Mouse (Mus musculus) neural tube, embryonic 14.5 days (tissue): ENCODE data around the gene Mtif3. TPM values are rescaled to one million over a fixed set of nuclear protein-coding genes. Genes with fewer than 3 reads are reported as not detected.
A peak's percentile ranks its signal among the peaks of the same experiment; 100 is the strongest.
"Not testable (repeated sequence)": the region's sequence is repeated elsewhere in the genome, so short reads cannot be mapped to it uniquely, and the experiment has no call there.

ENCODE experiments used
- ATAC-seq: fragments of 200-750 bp; cut with Nextera tagmentation; 2 replicates; pipeline ENCODE4 v1.8.0; 2017; ENCODE audit warnings: low read depth, mild to moderate bottlenecking, moderate TSS enrichment, moderate library complexity
- H3K27ac ChIP-seq: fragments of 300-500 bp; sonication (generic); 2 replicates; pipeline ENCODE4 v1.5.1; 2014; ENCODE audit warnings: low read depth, mild to moderate bottlenecking, control low read depth, low read length, moderate library complexity, mixed read lengths
- H3K27me3 ChIP-seq: fragments of 300-500 bp; sonication (generic); 2 replicates; pipeline ENCODE4 v1.6.1; 2014; ENCODE audit warnings: low read length; ENCODE audit not compliant: control insufficient read depth, insufficient read depth
- H3K36me3 ChIP-seq: fragments of 300-500 bp; sonication (generic); 2 replicates; pipeline ENCODE4 v1.6.1; 2014; ENCODE audit warnings: low read length, mixed read lengths; ENCODE audit not compliant: control insufficient read depth, insufficient read depth
- H3K4me1 ChIP-seq: fragments of 300-500 bp; sonication (generic); 2 replicates; pipeline ENCODE4 v1.6.1; 2014; ENCODE audit warnings: low read length; ENCODE audit not compliant: control insufficient read depth, insufficient read depth
- H3K4me2 ChIP-seq: fragments of 300-500 bp; sonication (generic); 2 replicates; pipeline ENCODE4 v1.6.1; 2014; ENCODE audit warnings: mild to moderate bottlenecking, low read depth, low read length, control low read depth
- H3K4me3 ChIP-seq: fragments of 300-500 bp; sonication (generic); 2 replicates; pipeline ENCODE4 v1.5.1; 2014; ENCODE audit warnings: low read depth, low read length, control low read depth, mixed read lengths
- H3K9ac ChIP-seq: fragments of 300-500 bp; sonication (generic); replicated peaks from 2 replicates; pipeline ENCODE4 v1.6.1; 2014; ENCODE audit warnings: low read depth, mild to moderate bottlenecking, control low read depth, low read length, mixed read lengths
- H3K9me3 ChIP-seq: fragments of 300-500 bp; sonication (generic); 2 replicates; pipeline ENCODE4 v1.6.1; 2016; ENCODE audit warnings: low read length; ENCODE audit not compliant: control insufficient read depth
- WGBS: fragments of 180-500 bp; shearing (Covaris S2); extraction: QIAGEN DNeasy Blood & Tissue Kit; methylation state at CpG from one replicate; pipeline ENCODE4 v1.1.7; 2014; 5-methylcytosine and 5-hydroxymethylcytosine counted together
- polyA plus RNA-seq: library from polyadenylated mRNA; unstranded; fragments of >200 nt; fragmentation: Nextera tagmentation; extraction: Ambion mirVana; gene quantifications from 2 replicates; pipeline ENCODE4 v1.2.1, GENCODE M21; 2014

Gene Mtif3
- polyA plus RNA-seq, 1 experiment from 2014 or later: 34.7 TPM

DNA sequence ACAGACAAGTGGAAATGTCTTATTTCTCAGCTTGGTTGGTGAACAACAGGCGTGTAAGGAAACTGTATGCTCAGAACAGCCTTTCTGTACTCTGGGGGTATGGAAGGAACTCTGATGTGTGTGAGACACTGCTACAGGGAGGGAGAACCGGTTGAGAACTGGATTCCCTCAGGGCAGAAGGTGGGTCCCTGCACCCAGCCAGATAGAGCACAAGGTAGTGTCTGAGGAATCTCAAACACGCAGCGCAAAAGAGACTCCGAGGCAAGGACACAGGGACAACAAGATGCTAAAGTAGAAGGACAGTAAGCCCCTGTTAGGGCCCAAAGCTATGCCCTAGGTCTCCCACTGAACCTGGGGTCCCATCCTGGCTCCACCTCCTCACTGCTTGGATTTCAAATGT lies 36.9 kb downstream of the Mtif3 start:
- Histone ChIP-seq H3K4me3 (no peak overlapping the region), H3K9me3 (no peaks in the 10 kb centered on the region), H3K9ac (no peak overlapping the region), H3K27me3 (no peaks in the 10 kb centered on the region), H3K4me1 (no peaks in the 10 kb centered on the region), H3K36me3 (no peaks in the 10 kb centered on the region), H3K4me2 (no peak overlapping the region), H3K27ac (no peak overlapping the region)
- 95% methylated on average over 5 of the region's 5 CpGs for WGBS
- no peak for ATAC-seq

DNA sequence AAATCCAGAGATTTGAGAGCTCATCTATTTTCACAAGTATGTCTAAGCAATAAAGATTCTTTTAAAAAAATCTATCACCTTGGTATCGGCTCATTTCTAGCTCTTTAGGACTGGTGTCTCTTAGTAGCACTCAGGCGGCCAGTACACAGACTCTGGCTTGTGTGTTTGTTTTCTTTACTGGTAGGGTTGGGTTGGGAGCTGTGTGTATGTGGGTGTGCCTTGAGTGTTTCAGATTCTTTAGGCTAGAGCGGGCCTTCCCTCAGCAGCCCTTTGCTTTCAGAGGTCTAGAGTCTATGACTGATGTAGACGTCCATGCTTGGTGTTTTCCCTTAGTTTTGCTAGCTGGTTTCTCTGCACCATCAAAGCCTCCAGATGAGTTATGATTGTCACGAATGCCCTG lies 40.1 kb downstream of the Mtif3 start:
- no peak overlapping the region for H3K4me2 ChIP-seq
- H3K9me3 ChIP-seq: no peaks in the 10 kb centered on the region
- H3K4me1 ChIP-seq: peaks cover 6% of the 10 kb centered on the region; the same call in 1 of the 2 replicates
- no peaks in the 10 kb centered on the region for H3K27me3 ChIP-seq
- 84% methylated on average over 5 of the region's 5 CpGs for WGBS
- no peak for ATAC-seq
- no peak overlapping the region for H3K4me3 ChIP-seq
- no peaks in the 10 kb centered on the region for H3K36me3 ChIP-seq
- H3K9ac ChIP-seq: no peak overlapping the region
- H3K27ac ChIP-seq: no peak overlapping the region

DNA sequence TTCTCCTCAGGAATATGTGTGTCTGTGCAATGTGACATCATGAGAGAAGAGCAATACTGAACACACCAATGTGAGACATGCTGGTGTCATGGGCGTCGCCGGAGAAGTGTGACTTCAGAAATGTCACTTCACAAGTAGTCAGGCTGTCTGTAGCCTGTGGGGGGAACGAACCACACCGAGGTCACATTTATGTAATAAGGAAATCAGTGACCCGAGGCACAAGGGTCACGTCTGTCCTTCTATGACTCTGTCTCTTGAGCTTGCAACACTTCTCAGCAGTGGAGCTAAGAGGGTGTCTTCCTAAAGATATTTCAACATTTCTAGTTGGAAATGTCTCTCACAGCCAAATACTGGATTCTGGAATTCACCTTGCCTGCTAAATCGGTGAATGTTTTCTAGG lies 42.4 kb downstream of the Mtif3 start:
- no peak overlapping the region; the same call in 1 of the 2 replicates for H3K9ac ChIP-seq
- H3K36me3 ChIP-seq: no peaks in the 10 kb centered on the region
- H3K4me2 ChIP-seq: peak overlapping the region; percentile 52

DNA sequence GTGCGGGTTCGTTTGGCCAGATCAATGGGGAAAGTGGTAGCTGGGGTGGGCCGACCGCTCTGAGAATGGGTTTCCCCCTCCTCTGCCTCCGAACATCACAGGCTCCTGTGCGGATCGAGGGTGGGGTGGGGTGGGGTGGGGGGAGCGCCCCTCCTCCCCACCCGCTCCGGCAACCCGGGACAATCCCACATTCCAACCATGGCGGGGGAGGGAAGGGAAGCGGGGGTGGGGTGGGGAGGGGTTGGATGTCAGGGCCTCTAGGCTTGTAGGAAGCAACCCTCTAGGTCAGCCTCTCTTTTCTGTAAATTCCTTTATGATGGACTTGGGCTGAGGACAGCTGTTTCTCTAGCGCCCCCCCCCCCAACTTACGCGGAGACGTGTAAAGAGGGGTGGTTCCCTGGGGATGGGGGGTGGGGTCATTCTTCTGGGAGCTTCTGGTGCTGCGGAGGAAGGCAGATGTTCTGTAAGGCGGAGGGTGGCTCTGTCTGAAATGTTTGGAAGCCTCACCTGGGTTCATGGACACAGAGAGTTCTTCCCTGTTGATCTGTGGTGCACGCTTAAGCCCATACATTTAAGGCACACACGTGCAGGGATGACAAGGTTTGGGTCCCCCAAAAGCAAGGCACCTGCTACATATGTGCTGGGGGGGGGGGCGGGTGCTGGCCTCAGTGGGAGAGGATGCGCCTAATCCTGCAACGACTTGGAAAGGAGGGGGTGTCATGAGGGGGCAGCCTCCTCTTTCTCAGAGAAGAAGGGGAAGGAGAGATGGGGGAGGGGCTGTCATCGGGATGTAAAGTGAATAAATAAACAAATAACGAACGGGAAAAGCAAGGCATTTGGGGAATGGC lies 43.1 kb downstream of the Mtif3 start:
- H3K4me3 ChIP-seq: peak overlapping the region; percentile 1
- ATAC-seq: peak; percentile 71
- peak overlapping the region; percentile 52 for H3K4me2 ChIP-seq
- H3K27ac ChIP-seq: no peak overlapping the region
- WGBS: 2% methylated on average over 26 of the region's 27 CpGs
- peak overlapping the region; percentile 37; the same call in 1 of the 2 replicates for H3K9ac ChIP-seq
- H3K4me1 ChIP-seq: peaks cover 6% of the 10 kb centered on the region; the same call in 1 of the 2 replicates
- no peaks in the 10 kb centered on the region for H3K36me3 ChIP-seq
- no peaks in the 10 kb centered on the region for H3K27me3 ChIP-seq
- no peaks in the 10 kb centered on the region for H3K9me3 ChIP-seq

More for the DNA sequence above, 42.4 kb downstream of the Mtif3 start:
- Histone ChIP-seq H3K4me3 (0 out of 2 replicates have a peak overlapping the region, but pooled peaks have one; percentile 1), H3K9me3 (no peaks in the 10 kb centered on the region), H3K27me3 (no peaks in the 10 kb centered on the region), H3K4me1 (peaks cover 6% of the 10 kb centered on the region; the same call in 1 of the 2 replicates), H3K27ac (no peak overlapping the region)
- WGBS: 30% methylated on average over 8 of the region's 8 CpGs
- no peak for ATAC-seq

DNA sequence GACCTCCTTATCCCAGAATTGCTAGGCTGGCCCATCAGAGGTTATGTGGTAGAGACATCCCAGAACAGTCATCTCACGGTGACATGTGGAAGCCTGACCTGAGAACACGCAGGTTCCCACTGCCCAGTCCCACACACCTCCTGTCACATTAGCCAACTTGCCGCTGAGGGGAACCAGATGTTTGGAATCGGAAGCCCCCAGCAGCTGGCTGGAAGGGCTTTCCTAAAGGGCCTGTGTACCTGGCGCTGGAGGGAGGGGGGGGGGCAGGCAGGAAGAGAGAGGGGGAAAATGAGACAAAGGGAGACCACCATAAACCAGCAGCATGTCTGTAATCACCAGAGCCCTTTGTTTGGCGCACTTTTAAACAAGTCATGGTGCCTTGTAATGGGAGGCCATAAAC lies 43.7 kb downstream of the Mtif3 start:
- Histone ChIP-seq H3K4me1 (peaks cover 6% of the 10 kb centered on the region; the same call in 1 of the 2 replicates), H3K36me3 (no peaks in the 10 kb centered on the region), H3K9me3 (no peaks in the 10 kb centered on the region), H3K4me2 (peak overlapping the region; percentile 52), H3K9ac (no peak overlapping the region), H3K4me3 (peak overlapping the region; percentile 1; the same call in 1 of the 2 replicates), H3K27ac (no peak overlapping the region), H3K27me3 (no peaks in the 10 kb centered on the region)
- under 1% methylated on average over 6 of the region's 6 CpGs for WGBS
- peak; percentile 51 for ATAC-seq

DNA sequence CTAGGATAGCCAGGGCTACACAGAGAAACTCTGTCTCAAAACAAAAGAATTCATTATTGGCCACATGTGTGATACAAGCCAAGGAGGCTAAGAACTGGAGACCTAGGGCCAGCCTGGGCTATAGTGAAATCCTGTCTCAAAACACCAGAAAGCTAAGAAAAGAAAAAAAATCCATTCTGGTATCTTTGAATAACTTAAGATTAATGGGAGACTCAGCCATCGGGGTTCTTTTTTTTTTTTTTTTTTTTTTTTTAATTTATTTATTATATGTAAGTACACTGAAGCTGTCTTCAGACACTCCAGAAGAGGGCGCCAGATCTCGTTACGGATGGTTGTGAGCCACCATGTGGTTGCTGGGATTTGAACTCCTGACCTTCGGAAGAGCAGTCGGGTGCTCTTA lies 46.2 kb downstream of the Mtif3 start:
- ATAC-seq, H3K4me1 ChIP-seq: not testable (repeated sequence)
- 91% methylated on average over 4 of the region's 6 CpGs for WGBS

DNA sequence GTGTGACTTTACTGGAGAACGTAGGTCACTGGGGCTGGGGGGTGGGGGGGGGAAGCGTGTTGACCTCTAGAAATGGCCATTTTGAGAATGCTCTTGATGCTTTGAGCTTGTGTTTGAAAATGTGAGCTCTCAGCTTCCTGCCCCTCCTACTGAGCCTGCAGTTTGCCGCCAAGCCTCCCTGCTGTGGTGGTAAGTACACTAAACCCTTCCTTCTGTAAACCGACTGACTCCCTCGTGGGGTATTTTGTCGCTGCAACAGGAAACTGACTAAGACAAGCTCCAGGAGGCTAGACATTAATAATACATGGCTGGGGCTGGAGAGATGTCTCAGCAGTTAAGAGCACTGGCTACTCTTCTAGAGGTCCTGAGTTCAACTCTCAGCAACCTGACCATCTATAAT lies 46.8 kb downstream of the Mtif3 start:
- 28% methylated on average over 6 of the region's 6 CpGs for WGBS
- Histone ChIP-seq H3K27ac (no peak overlapping the region), H3K9me3 (no peaks in the 10 kb centered on the region), H3K4me3 (no peak overlapping the region), H3K36me3 (no peaks in the 10 kb centered on the region), H3K9ac (no peak overlapping the region), H3K27me3 (no peaks in the 10 kb centered on the region), H3K4me1 (peaks cover 6% of the 10 kb centered on the region; the same call in 1 of the 2 replicates), H3K4me2 (no peak overlapping the region)
- ATAC-seq: no peak

More for the DNA sequence above, 46.2 kb downstream of the Mtif3 start:
- H3K9me3 ChIP-seq, H3K27me3 ChIP-seq, H3K4me2 ChIP-seq, H3K36me3 ChIP-seq, H3K9ac ChIP-seq, H3K27ac ChIP-seq, H3K4me3 ChIP-seq: not testable (repeated sequence)

DNA sequence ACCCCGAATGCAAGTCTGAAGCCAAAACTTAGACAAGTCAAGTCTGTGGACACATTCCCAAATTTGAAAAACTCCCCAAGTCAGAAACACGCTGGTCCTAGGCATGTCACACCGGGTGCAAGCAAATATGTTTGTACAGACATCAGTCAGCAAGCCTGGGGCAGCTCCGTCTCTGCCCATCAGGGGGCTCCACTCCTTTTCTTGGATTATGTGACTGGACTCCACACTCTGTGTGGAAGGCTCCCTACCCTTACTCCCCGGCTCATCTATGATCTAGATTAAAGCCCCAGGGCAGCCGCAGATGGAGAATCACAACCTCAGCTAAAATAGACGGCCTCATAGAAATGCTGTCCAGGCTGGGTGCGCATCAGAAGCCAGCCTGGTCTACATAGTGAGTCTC lies 47.3 kb downstream of the Mtif3 start:
- H3K36me3 ChIP-seq: no peaks in the 10 kb centered on the region
- no peaks in the 10 kb centered on the region for H3K9me3 ChIP-seq
- no peaks in the 10 kb centered on the region for H3K27me3 ChIP-seq
- no peak for ATAC-seq
- 77% methylated on average over 8 of the region's 8 CpGs for WGBS
- no peak overlapping the region for H3K4me3 ChIP-seq
- no peak overlapping the region for H3K9ac ChIP-seq
- H3K4me2 ChIP-seq: no peak overlapping the region
- no peak overlapping the region for H3K27ac ChIP-seq
- peaks cover 6% of the 10 kb centered on the region; the same call in 1 of the 2 replicates for H3K4me1 ChIP-seq

DNA sequence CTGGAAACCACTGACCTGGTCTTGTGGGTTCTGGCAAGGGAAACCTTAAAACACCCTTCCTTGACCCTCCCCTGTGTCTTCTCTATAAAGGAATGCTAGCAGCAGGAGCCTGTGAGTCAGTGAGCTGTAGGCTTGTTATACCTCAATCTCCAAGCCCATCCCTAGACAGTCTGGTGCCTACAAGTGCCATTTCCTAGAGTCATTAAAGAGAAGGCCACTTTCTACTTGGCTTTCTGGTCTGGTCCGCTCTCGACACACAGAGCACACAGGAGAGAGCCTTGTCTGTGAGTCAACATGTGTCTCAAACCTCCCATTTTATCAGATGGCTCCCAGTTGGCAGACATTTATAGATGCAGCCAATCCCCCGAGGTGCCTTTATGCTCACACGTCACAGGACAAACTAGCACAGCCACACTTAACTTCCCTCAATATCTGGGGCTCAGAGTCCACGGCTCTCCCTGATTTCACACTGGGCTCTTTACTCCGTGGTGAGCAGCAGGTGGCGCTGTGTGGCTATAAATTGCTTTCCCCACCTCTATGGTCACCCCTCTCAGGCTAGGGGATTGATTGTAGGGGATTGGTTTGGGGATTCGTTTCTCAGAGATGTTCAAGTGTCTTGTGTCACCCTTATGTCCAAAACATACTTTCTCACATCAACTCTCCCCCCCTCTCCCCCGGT lies 49.4 kb downstream of the Mtif3 start:
- no peak overlapping the region for H3K9ac ChIP-seq
- 25% methylated on average over 9 of the region's 9 CpGs for WGBS

More for the DNA sequence above, 49.4 kb downstream of the Mtif3 start:
- Histone ChIP-seq H3K27ac (no peak overlapping the region), H3K4me2 (no peak overlapping the region), H3K9me3 (no peaks in the 10 kb centered on the region), H3K27me3 (no peaks in the 10 kb centered on the region), H3K4me1 (no peaks in the 10 kb centered on the region), H3K36me3 (no peaks in the 10 kb centered on the region), H3K4me3 (no peak overlapping the region)
- ATAC-seq: peak; percentile 81; the same call in 1 of the 2 replicates
